Mouse (Mus musculus) small intestine, adult 2 months (tissue): ENCODE results near the gene Gmppa. TPM values are rescaled to one million over a fixed set of nuclear protein-coding genes. Genes with fewer than 3 reads are reported as not detected.

Experiments used
- H3K27ac ChIP-seq: fragments of 200-500 bp; 2 replicates; pipeline ENCODE4 v1.5.1; 2012; ENCODE audit warnings: low read depth, low read length, control low read depth, inconsistent platforms; ENCODE audit not compliant: insufficient read depth
- H3K27me3 ChIP-seq: fragments of 200-500 bp; 2 replicates; pipeline ENCODE4 v1.6.1; 2012; ENCODE audit warnings: mild to moderate bottlenecking, moderate library complexity, low read length, inconsistent platforms; ENCODE audit not compliant: control insufficient read depth, insufficient read depth
- H3K36me3 ChIP-seq: fragments of 200-500 bp; 2 replicates; pipeline ENCODE4 v1.6.1; 2012; ENCODE audit warnings: mild to moderate bottlenecking, low read length, control low read depth, inconsistent platforms; ENCODE audit not compliant: control insufficient read depth, insufficient read depth
- H3K4me1 ChIP-seq: fragments of 200-500 bp; 2 replicates; pipeline ENCODE4 v1.6.1; 2012; ENCODE audit warnings: low read length, inconsistent platforms, mixed read lengths; ENCODE audit not compliant: control insufficient read depth, insufficient read depth, insufficient read length
- H3K4me3 ChIP-seq: fragments of 200-500 bp; 2 replicates; pipeline ENCODE4 v1.5.1; 2012; ENCODE audit warnings: low read depth, mild to moderate bottlenecking, control low read depth, inconsistent platforms, low read length, moderate library complexity
- CTCF ChIP-seq: fragments of 200-500 bp; IDR thresholded peaks from 2 replicates; pipeline ENCODE4 v1.5.1; 2012; ENCODE audit warnings: low read depth, mild to moderate bottlenecking, control low read depth, inconsistent platforms, low read length, moderate library complexity, mixed read lengths; ENCODE audit not compliant: insufficient replicate concordance, insufficient read length; ENCODE audit errors: extremely low read depth
- POLR2A ChIP-seq: fragments of 200-500 bp; IDR thresholded peaks from 2 replicates; pipeline ENCODE4 v1.6.1; 2012; ENCODE audit warnings: low read depth, mild to moderate bottlenecking, control low read depth, inconsistent platforms, low read length, moderate library complexity
- WGBS: fragments of 180-500 bp; shearing (Covaris S2); methylation state at CpG from one replicate; pipeline ENCODE4 v1.1.7; 2018; 5-methylcytosine and 5-hydroxymethylcytosine counted together
- polyA plus RNA-seq: library from polyadenylated mRNA; depleted of rRNA; stranded (reverse); fragments of >200 nt; gene quantifications from 2 replicates; pipeline ENCODE4 v1.2.3, GENCODE M21; 2012

Gene Gmppa
- polyA plus RNA-seq, 1 experiment = 187 TPM

GRCm38 (mm10) chr1:75443247-75444024 lies 7.7 kb downstream of the Gmppa start:
- H3K27me3 ChIP-seq = peaks cover 25% of the 10 kb centered on the region
- H3K4me3 ChIP-seq = no peak overlapping the region
- H3K4me1 ChIP-seq = peaks cover 6% of the 10 kb centered on the region
- TF ChIP-seq CTCF = no peak
- no peak for TF ChIP-seq POLR2A
- H3K27ac ChIP-seq = no peak overlapping the region
- H3K36me3 ChIP-seq = peaks cover 21% of the 10 kb centered on the region
- 76% methylated on average over 13 of the region's 13 CpGs for WGBS

DNA sequence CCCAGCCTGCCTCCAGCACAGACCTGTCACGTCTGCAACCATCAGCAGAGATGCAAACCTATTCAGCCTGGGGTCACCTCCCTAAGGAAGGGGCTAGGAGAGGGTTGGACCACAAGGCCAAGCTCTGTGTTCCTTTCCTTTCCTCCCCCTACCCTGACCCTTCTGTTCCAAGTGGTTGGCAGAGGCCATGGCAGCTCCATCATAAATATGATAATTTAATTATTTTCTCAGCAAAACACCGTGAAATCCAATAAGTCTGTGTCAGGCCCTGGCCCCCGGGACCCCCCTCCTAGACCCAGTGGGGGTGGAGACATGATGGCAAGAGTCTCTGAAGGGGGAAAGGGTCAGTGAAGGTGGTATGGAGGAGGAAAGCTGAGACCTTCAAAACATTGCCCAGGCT lies 8.5 kb downstream of the Gmppa start:
- peaks cover 6% of the 10 kb centered on the region for H3K4me1 ChIP-seq
- no peak overlapping the region for H3K4me3 ChIP-seq
- H3K36me3 ChIP-seq = peaks cover 20% of the 10 kb centered on the region
- WGBS = 52% methylated on average over 3 of the region's 3 CpGs
- TF ChIP-seq CTCF (no peak), POLR2A (no peak)
- H3K27me3 ChIP-seq = peaks cover 32% of the 10 kb centered on the region
- H3K27ac ChIP-seq = no peak overlapping the region

DNA sequence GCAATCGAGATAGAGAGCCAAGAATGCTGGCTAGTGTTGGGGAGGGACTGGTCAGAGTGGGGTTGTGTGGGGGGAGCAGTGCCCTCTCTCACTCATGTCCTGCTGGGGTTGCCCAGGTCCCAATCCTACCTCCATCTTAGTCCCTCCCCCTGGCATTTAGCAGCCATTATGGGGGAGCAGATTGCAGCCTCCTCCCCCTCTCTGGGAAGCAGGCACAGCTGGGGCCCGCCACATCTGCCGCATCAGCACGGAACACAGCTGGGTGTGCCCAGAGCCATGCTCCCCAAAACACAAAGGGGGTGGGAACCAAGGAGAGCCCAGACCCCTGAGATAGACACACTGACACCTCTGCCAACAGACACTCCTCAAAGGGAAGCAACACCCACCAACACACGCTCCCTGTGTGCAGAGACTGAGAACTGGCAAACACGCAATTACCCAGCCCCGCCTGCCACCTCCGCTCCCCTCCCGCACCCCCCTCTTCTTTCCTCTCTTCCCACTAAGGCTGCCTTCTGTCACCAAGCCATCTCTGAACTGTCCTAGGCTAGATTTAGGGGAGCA lies 9.5 kb downstream of the Gmppa start:
- WGBS = 11% methylated on average over 9 of the region's 9 CpGs
- H3K4me3 ChIP-seq = no peak overlapping the region
- peaks cover 19% of the 10 kb centered on the region for H3K36me3 ChIP-seq
- peaks cover 41% of the 10 kb centered on the region for H3K27me3 ChIP-seq
- TF ChIP-seq CTCF = no peak
- TF ChIP-seq POLR2A = no peak
- no peak overlapping the region for H3K27ac ChIP-seq
- peaks cover 6% of the 10 kb centered on the region for H3K4me1 ChIP-seq

DNA sequence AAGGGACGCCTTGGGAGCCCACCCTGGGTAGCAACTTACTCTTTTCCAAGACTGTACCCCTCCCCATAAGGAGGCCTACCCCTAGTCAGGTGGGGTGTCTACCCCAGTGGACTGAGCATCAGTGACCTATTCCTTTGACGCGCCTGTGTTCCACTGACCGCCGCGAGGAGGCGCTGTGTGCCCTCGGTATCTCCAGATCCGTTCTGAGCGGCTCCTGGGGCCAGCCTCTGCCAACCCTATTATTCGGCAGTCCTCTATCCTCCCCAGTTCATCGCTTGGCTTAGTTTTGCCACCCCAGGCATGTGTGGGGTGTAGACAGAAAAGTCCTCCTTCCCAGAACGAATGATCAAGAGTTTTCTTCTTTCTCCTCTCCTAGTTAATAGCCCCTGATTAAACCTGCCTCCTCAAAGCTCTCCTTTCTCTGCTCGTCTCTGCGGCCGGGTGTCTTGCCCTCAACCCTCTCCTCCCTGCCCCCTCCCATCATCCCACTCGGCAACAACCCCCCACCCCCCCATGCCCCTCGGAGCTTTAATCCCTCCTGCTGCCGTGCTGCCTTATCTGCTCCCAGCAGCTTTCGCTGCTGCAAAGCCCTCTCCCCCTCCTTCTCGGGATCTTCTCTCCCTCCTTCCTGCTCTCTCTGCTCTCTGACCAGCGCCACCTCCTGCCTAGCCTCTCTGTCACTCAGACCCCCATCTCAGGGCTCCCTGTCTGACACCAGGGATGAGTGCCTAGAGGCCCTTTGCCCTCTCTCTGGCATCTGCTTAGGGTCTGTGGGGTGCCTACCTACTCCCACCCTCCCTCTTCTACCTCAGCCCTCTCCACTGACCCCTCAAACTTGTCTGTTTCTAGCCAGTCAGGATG lies 10.3 kb downstream of the Gmppa start:
- no peak for TF ChIP-seq POLR2A
- TF ChIP-seq CTCF = peak; percentile 89
- Histone ChIP-seq H3K4me3 (no peak overlapping the region), H3K27ac (no peak overlapping the region), H3K36me3 (peaks cover 14% of the 10 kb centered on the region), H3K27me3 (peaks cover 49% of the 10 kb centered on the region), H3K4me1 (peaks cover 8% of the 10 kb centered on the region)
- under 1% methylated on average over 22 of the region's 22 CpGs for WGBS

DNA sequence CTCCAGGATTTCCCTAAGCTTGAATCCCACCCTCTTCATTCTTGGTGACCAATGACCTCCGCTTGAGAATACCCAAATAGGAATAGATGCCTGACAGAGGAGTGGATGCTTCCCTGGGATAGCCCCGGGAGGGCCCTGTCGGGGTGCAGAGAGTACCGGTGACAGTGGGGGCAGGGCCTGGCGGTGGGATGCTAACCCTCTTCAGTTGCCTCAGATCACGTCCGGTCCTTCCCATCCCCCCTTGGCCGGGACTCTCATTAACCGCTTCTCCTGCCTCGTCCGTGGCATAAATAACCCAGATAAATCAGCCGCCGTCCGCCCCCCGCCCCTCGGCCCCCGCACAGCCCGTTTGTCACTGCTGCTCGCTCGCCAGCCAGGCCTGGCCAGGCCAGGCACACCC lies 10.9 kb downstream of the Gmppa start:
- Histone ChIP-seq H3K27me3 (peaks cover 54% of the 10 kb centered on the region), H3K4me1 (peaks cover 8% of the 10 kb centered on the region), H3K36me3 (peaks cover 9% of the 10 kb centered on the region), H3K4me3 (no peak overlapping the region), H3K27ac (no peak overlapping the region)
- TF ChIP-seq POLR2A (no peak), CTCF (no peak)
- 5% methylated on average over 20 of the region's 20 CpGs for WGBS

- peak overlapping the region; percentile 47 for H3K4me3 ChIP-seq
- H3K36me3 ChIP-seq = peaks cover 2% of the 10 kb centered on the region
- no peak for TF ChIP-seq CTCF
- no peak for TF ChIP-seq POLR2A
- H3K27me3 ChIP-seq = peaks cover 54% of the 10 kb centered on the region
- peaks cover 8% of the 10 kb centered on the region for H3K4me1 ChIP-seq
- no peak overlapping the region for H3K27ac ChIP-seq
- WGBS = 4% methylated on average over 10 of the region's 10 CpGs
Observed at GRCm38 (mm10) chr1:75447265-75448051, 11.7 kb downstream of the Gmppa start.
